Mouse (Mus musculus) C2C12 (cell line): ENCODE data around the gene Zfp91.

ENCODE experiments used
- CEBPB ChIP-seq: IDR thresholded peaks from one replicate; pipeline ENCODE4 v1.6.1; 2011; ENCODE audit warnings: low read depth, mild to moderate bottlenecking, control low read depth, moderate library complexity
- CTCF ChIP-seq: IDR thresholded peaks from one replicate; pipeline ENCODE4 v1.5.1; 2011; ENCODE audit not compliant: control insufficient read depth, insufficient read depth, insufficient read length
- FOSL1 ChIP-seq: IDR thresholded peaks from one replicate; pipeline ENCODE4 v1.8.0; 2011; ENCODE audit warnings: mild to moderate bottlenecking, low read length; ENCODE audit not compliant: poor library complexity, insufficient read depth, severe bottlenecking
- MAX ChIP-seq: IDR thresholded peaks from one replicate; pipeline ENCODE4 v1.6.1; 2011; ENCODE audit warnings: mild to moderate bottlenecking, control low read depth
- MYOD1 ChIP-seq: IDR thresholded peaks from one replicate; pipeline ENCODE4 v1.6.1; 2011; ENCODE audit warnings: low read depth; ENCODE audit not compliant: control insufficient read depth, insufficient read length
- MYOG ChIP-seq: IDR thresholded peaks from one replicate; pipeline ENCODE4 v1.6.1; 2011; ENCODE audit not compliant: control insufficient read depth, insufficient read length; ENCODE audit errors: extremely low read depth
- USF1 ChIP-seq: IDR thresholded peaks from one replicate; pipeline ENCODE4 v1.6.1; 2011; ENCODE audit warnings: low read depth, mild to moderate bottlenecking, control low read depth, moderate library complexity

GRCm38 (mm10) chr19:12794056-12795044 lies 1.6 kb downstream of the Zfp91 start:
- peak; percentile 89 for TF ChIP-seq CTCF
- TF ChIP-seq MYOG: no peak
- TF ChIP-seq MAX: peak; percentile 84
- TF ChIP-seq USF1: peak; percentile 93
- no peak for TF ChIP-seq MYOD1
- no peak for TF ChIP-seq FOSL1
- TF ChIP-seq CEBPB: peak; percentile 7
